Mouse (Mus musculus) bone marrow macrophage, adult 2 months (primary cell): Measurements from ENCODE around the gene Caln1.

ENCODE experiments used
- CTCF ChIP-seq: IDR thresholded peaks from 2 replicates; pipeline ENCODE4 v1.5.1; 2012; ENCODE audit warnings: low read depth, mild to moderate bottlenecking, low read length, moderate library complexity
- POLR2A ChIP-seq: IDR thresholded peaks from 2 replicates; pipeline ENCODE4 v1.6.1; 2012; ENCODE audit warnings: mild to moderate bottlenecking, low read depth, low read length, borderline replicate concordance

GRCm38 (mm10) chr5:130701777-130702176 is 332.5 kb downstream of the Caln1 start:
- TF ChIP-seq POLR2A (no peak), CTCF (no peak)
